Mouse (Mus musculus): ENCODE measurements at regions not wholly inside any gene's neighbourhood (a gene's known extent, or its start where the extent isn't known, plus 50 kb on each side); places are given as distances from the start of the nearest gene placed in this dataset.

DNA sequence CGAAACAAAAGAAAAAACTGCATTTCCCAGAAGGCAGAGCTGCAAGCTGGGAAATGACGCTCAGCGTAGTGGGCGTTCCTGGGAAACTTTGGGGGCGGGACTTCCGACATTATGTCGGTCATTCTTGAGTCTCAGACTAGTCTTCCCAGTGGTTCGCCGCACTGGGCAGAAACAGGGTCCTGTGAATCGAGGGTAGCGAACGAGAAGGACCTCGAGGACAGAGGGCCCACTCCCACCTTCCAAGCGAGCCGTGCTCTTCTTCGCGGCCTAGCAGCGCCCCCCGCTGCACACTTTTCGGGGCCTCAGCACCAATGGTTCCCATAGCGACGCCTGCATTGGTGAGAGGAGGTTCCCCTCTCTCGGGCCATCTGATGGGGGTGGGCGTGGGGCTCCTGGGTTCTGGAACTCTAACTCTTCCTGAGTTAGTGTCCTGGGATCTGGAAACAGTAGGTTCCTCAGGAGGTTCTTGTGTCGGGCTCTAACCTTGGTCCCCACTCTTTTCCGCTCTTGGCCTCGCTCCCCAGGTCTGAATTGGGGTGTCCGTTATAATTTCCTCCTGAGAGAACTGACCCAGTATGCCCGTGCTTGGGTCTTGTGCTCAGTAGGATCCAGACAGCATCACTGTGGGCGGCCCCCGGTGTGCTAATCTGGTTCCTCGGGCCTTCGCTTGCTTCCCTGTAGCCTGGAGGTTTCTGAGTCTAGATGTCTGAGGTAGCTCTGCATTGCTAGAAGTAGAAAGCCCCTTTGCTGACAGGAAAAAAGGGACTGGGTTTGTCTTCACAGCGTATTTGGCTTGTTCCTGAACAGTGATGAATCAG lies 52.8 kb upstream of the Gramd1a start:
- peak; percentile 39 to 82 for DNase-seq (ENCODE audit: low spot score in 2 of 2)

DNA sequence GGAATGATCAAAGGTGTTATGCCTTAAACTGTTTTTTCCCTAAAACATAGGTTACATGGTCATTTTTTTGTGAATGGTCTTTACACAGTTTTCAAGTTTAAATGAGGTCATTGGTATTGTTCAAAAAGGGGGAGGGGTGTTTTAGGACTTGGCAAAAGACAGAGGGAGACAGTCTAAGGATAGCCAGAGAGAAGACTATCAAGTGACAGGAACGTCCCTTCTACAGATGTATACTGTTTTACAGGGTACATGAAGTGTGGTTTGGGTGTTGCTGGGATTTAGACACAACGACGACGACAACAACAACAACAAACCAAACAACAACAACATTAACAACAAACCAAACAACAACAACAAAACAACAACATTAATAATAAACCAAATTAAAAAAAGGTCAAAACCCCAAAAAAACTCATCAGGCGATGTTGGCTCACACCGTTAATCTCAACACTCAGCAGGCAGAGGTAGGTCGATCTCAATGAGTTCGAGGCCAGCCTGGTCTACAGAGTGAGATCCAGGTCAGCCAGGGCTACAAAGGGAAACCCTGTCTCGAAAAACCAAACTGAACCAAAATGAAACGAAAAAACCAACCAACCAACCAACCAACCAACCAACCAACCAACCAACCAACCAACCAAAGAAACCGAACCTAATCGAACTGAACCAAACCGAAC lies 52.0 kb upstream of the Gramd1a start:
- no peak for DNase-seq (ENCODE audit: low spot score in 2 of 2)
